Mouse (Mus musculus): Measurements from ENCODE around the gene Tmem219.

The Tmem219 gene

DNA sequence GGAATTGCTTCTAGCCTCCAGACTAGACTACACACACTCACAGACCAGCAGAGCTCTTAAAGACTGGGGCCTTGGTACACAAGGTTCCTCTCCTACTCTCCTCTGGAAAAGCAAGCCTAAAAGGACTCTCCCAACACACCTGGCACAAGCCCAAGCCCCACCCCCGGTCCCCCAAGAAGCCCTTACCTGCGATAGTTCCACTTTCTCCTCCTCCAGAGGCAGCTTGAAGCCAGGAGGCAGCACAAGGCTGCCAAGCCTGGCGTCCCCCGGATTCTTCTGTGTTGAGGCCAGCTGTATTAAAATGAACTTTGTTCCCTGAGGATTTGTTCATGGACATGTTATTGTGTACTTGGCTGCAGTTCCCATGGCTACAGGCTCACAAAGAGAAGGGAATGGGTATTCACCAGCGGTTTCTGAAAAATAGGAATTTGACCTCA is at the start of gene Tmem219:
Tmem219 (minus strand) TSS at position 294 of the 437 bp plus-strand sequence.
- DNase-seq: no peak

GRCm38 (mm10) chr7:126967361-126967760 is 44.6 kb upstream of the Tmem219 start:
- no peak for DNase-seq

- no peak for DNase-seq
Measured at GRCm38 (mm10) chr7:126965568-126965967, 42.9 kb upstream of the Tmem219 start.

DNA sequence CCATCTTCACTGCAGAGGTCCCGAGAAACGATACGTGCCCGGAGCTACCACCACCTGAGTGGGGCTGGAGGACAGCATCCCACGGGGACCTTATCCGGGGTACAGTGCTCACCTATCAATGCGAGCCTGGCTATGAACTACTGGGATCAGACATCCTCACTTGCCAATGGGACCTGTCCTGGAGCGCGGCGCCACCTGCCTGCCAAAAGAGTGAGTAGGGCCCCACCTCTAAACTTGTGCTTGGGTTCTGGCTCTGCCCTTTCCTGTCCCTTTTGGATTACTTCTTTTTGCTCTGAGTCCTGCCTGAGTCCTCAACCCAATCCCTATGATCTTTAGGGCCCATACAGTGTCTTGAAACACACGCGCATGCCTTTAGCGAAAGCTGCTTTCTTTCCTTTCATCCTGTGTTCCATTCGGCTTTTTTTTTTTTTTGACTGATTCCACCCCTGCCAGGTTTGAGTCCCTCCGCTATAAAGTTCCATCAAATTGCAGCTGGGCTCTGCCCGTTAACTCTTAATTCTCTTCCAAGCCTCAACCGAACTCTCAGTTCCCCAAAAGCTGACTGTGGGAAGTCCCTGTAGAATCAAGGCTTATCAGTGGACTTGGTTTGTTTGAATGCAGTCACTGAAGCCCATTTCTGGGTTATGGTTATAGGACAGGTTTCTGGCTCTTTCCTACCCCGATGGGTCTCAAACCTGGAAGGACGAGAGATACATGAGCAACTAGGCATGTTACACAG is 41.0 kb upstream of the Tmem219 start:
- DNase-seq: no peak

DNA sequence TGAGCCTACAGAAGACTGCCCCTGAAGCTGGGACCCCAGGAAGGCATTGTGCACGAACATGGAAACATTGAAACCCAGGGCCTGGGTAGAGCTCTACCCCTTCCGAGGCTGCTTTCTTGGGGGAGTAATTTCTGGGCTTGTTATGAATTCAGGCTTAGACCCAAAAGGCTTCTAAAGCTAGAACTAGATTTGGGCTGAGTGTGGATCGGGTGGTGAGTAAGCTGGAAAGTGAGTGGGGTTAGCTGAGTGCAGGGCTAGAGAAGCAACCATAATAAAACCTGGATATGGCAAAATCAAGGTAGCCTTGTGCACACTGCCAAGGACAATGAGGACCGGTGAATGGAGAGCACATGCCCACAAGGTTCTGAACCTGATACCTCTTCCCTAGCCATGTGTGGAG is 39.2 kb upstream of the Tmem219 start:
- no peak for DNase-seq

DNA sequence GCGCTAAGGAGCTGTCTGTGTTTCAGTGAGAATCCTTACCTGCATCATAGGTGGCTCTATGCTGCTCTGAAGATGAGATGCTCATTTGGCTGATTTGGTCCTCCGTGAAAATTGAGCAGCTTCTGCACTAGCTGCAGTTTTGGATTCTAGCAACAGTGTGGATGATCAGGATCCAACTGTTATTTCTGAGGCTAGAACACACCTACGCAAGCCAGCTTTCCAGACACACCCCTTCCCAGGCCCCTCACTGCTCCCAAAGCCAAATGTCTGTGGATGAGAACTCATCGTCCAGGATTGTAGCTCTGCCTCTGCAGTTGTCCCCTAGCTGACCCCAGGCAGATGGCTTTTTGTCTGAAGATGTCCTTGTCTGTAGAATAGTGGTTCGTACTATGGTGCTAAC is 38.4 kb upstream of the Tmem219 start:
- peak; percentile 78 for DNase-seq

- no peak for DNase-seq
Measured at GRCm38 (mm10) chr7:126959780-126960179, 37.1 kb upstream of the Tmem219 start.

- no peak for DNase-seq
Measured at GRCm38 (mm10) chr7:126955125-126955524, 32.4 kb upstream of the Tmem219 start.

DNA sequence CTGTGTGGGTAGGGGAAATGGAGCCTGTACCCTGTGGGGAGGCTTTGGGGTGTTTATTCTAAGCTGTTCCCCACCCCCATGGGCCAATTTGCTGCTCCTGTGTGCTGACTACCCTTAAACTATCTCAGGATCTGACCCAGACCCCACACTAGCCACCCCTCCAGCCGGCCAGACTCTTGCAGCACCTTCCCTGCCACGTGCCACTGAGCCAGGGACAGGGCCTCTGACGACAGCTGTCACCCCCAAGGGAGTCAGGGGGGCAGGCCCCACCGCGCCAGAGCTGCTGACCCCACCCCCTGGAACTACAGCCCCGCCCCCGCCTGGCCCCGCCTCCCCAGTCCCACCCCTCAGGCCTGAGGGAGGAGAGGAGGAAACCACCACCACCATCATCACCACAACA is 29.9 kb upstream of the Tmem219 start:
- no peak for DNase-seq

- no peak for DNase-seq
Measured at GRCm38 (mm10) chr7:126951741-126952140, 29.0 kb upstream of the Tmem219 start.

GRCm38 (mm10) chr7:126950647-126951615 is 28.2 kb upstream of the Tmem219 start:
- DNase-seq: no peak

- peak; percentile 81 for DNase-seq
Measured at GRCm38 (mm10) chr7:126949793-126950646, 27.3 kb upstream of the Tmem219 start, which contains the start of gene Sez6l2. Gene Sez6l2 (plus strand): TSS chr7:126950563.

DNA sequence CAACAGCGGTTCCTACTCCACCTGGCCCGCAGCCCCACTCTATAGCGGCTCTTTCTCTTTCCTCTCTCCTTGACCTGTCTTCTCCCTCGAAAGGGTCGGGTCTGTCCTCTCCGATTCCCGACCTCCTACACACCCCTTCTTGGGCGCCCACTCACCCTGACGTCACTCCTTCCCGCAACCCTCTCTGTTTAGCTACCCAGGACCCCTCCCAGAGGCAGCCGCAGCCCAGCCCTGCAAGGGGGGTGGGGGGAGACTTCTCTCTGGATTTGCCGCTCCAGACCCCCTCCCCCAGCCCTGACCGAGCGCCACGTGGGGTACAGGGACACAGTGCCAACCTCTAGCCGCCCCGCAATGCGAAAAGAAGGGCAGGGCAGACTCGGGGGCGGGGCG is 26.7 kb upstream of the Tmem219 start, which contains the start of gene Asphd1:
Asphd1 (minus strand) TSS at position 180 of the 390 bp plus-strand sequence.
- peak; percentile 72 for DNase-seq

GRCm38 (mm10) chr7:126948626-126949025 is 25.9 kb upstream of the Tmem219 start:
- DNase-seq: no peak

DNA sequence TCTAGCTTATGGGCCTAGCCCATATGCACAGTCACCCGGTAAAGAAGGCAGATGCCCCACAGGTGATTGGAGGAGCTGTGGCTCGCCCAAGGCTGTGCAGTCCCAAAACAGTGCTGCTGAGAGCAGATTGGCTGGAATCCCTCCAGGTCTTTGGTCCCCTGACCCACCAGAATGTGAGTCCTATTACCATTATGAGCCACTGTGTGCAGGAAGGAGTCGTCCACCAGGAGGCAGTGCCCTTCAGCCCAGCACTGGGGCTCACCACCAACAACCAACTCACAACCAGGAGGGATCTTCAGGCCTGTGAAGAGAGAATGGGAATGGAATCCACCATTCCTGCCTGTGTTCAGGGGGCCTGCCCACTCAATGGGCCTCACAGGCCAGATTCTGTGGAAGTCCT is 23.8 kb upstream of the Tmem219 start:
- DNase-seq: peak; percentile 34

GRCm38 (mm10) chr7:126941801-126942200 is 19.1 kb upstream of the Tmem219 start:
- DNase-seq: peak; percentile 82

- peak; percentile 45 for DNase-seq
Measured at GRCm38 (mm10) chr7:126941171-126941570, 18.5 kb upstream of the Tmem219 start.

GRCm38 (mm10) chr7:126932652-126933051 is 9.9 kb upstream of the Tmem219 start:
- DNase-seq: no peak

- DNase-seq: no peak
Measured at GRCm38 (mm10) chr7:126929046-126929445, 6.3 kb upstream of the Tmem219 start.

GRCm38 (mm10) chr7:126928384-126929037 is 5.8 kb upstream of the Tmem219 start, which contains the start of gene Kctd13:
Gene Kctd13 (plus strand): TSS chr7:126928879.
- DNase-seq: peak; percentile 92

DNA sequence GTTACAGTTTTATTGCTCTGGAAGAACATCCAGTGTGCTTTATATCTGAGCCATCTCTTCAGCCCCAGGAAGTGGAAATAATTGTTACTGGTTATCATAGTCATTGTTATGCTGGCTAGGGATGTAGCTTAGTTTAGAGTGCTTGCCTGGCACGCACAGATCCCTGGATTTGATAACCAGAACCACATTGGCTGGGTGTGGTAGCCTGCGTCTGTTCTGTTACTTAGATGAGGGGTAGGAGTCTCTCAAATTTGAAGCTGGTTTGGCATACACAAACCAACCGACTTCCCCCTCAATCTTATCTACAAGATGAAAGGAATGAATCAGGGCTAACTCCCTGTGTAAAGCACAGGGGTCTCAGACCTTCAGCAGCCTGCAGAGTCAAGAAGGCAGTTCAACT is 3.6 kb upstream of the Tmem219 start:
- no peak for DNase-seq

GRCm38 (mm10) chr7:126923999-126924398 is 1.3 kb upstream of the Tmem219 start:
- peak; percentile 69 for DNase-seq

Data from layer of hippocampus, adult 9-11 months (tissue).